Mouse (Mus musculus) forebrain, embryonic 16.5 days (tissue): Measurements from ENCODE around the gene Vps9d1. TPM values are rescaled to one million over a fixed set of nuclear protein-coding genes. Genes with fewer than 3 reads are reported as not detected.
A peak's percentile ranks its signal among the peaks of the same experiment; 100 is the strongest.
"Not testable (repeated sequence)": the region's sequence is repeated elsewhere in the genome, so short reads cannot be mapped to it uniquely, and the experiment has no call there.

Source experiments
- ATAC-seq: fragments of 200-750 bp; cut with Nextera tagmentation; 2 replicates; pipeline ENCODE4 v1.8.0; 2017; ENCODE audit warnings: mild to moderate bottlenecking, moderate library complexity
- H3K27ac ChIP-seq: fragments of 300-500 bp; sonication (generic); 2 replicates; pipeline ENCODE4 v1.5.1; 2014; ENCODE audit warnings: low read length, control low read depth
- H3K27me3 ChIP-seq: fragments of 300-500 bp; sonication (generic); replicated peaks from 2 replicates; pipeline ENCODE4 v1.6.1; 2014; ENCODE audit warnings: low read length; ENCODE audit not compliant: control insufficient read depth, insufficient read depth
- H3K36me3 ChIP-seq: fragments of 300-500 bp; sonication (generic); 2 replicates; pipeline ENCODE4 v1.6.1; 2014; ENCODE audit not compliant: control insufficient read depth, insufficient read depth
- H3K4me1 ChIP-seq: fragments of 300-500 bp; sonication (generic); replicated peaks from 2 replicates; pipeline ENCODE4 v1.6.1; 2014; ENCODE audit warnings: low read length; ENCODE audit not compliant: control insufficient read depth, insufficient read depth
- H3K4me2 ChIP-seq: fragments of 300-500 bp; sonication (generic); 2 replicates; pipeline ENCODE4 v1.6.1; 2014; ENCODE audit warnings: mild to moderate bottlenecking, low read length, control low read depth
- H3K4me3 ChIP-seq: fragments of 300-500 bp; sonication (generic); replicated peaks from 2 replicates; pipeline ENCODE4 v1.5.1; 2014; ENCODE audit warnings: mild to moderate bottlenecking, low read length, control low read depth
- H3K9ac ChIP-seq: fragments of 300-500 bp; sonication (generic); replicated peaks from 2 replicates; pipeline ENCODE4 v1.6.1; 2014; ENCODE audit warnings: low read depth, low read length, control low read depth
- H3K9me3 ChIP-seq: fragments of 300-500 bp; sonication (generic); 2 replicates; pipeline ENCODE4 v1.6.1; 2016; ENCODE audit warnings: low read length; ENCODE audit not compliant: control insufficient read depth
- whole genome bisulfite sequencing: fragments of 180-500 bp; shearing (Covaris S2); extraction: QIAGEN DNeasy Blood & Tissue Kit; methylation state at CpG from one replicate; pipeline ENCODE4 v1.1.7; 2014; 5-methylcytosine and 5-hydroxymethylcytosine counted together
- polyA plus RNA-seq: library from polyadenylated mRNA; unstranded; fragments of >200 nt; fragmentation: Nextera tagmentation; extraction: Ambion mirVana; gene quantifications from 2 replicates; pipeline ENCODE4 v1.2.1, GENCODE M21; 2015

Vps9d1 gene
- polyA plus RNA-seq, 1 experiment from 2014 or later: 60.5 TPM

GRCm38 (mm10) chr8:123212321-123213117 lies 41.6 kb downstream of the Vps9d1 start, which contains the start of the genes Chmp1a and Spata33:
Gene Chmp1a (minus strand): TSS chr8:123212763.
Gene Spata33 (plus strand): TSS chr8:123212832.
- Histone ChIP-seq H3K4me1 (peaks cover 15% of the 10 kb centered on the region), H3K4me2 (peak within 1 kb of the TSS; percentile 92), H3K4me3 (peak within 1 kb of the TSS; percentile 64), H3K27me3 (no peaks in the 10 kb centered on the region; the same call in 1 of the 2 replicates), H3K27ac (no peak within 1 kb of the TSS), H3K36me3 (peaks cover 3% of the 10 kb centered on the region), H3K9me3 (no peaks in the 10 kb centered on the region), H3K9ac (peak within 1 kb of the TSS; percentile 77)
- WGBS: under 1% methylated on average over 75 of the region's 76 CpGs
- peak; percentile 97 for ATAC-seq

DNA sequence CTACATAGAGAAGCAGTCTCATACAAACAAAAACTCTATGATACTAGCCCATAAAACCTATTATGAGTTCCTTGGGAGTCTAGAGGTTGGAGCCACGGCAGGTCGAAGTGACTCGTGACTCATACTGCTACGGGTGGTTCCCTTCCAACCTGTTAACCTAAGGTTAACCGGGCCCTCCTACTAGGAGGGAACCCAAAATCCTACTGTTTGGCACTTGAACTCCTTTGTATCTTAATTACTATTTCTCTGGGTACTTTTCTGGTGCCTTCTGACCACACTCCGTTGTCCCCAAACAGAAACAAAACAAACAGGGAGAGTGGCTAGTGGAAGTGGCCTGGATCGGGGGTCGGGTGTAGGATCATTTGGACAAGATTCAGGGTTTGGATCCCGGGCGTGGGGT lies 42.3 kb downstream of the Vps9d1 start:
- Histone ChIP-seq H3K9ac (peak overlapping the region; percentile 77), H3K27ac (no peak overlapping the region), H3K36me3 (peaks cover 9% of the 10 kb centered on the region), H3K4me1 (peaks cover 15% of the 10 kb centered on the region), H3K9me3 (no peaks in the 10 kb centered on the region), H3K4me2 (peak overlapping the region; percentile 92), H3K4me3 (peak overlapping the region; percentile 64), H3K27me3 (no peaks in the 10 kb centered on the region; the same call in 1 of the 2 replicates)
- no peak for ATAC-seq
- 54% methylated on average over 10 of the region's 10 CpGs for WGBS

GRCm38 (mm10) chr8:123203571-123203970 lies 50.6 kb downstream of the Vps9d1 start:
- H3K27me3 ChIP-seq: no peaks in the 10 kb centered on the region
- H3K4me3 ChIP-seq: no peak overlapping the region
- no peak overlapping the region for H3K27ac ChIP-seq
- no peaks in the 10 kb centered on the region for H3K9me3 ChIP-seq
- no peak for ATAC-seq
- H3K9ac ChIP-seq: no peak overlapping the region
- no peaks in the 10 kb centered on the region for H3K4me1 ChIP-seq
- H3K36me3 ChIP-seq: peaks cover 21% of the 10 kb centered on the region
- 83% methylated on average over 3 of the region's 3 CpGs for WGBS
- H3K4me2 ChIP-seq: no peak overlapping the region

DNA sequence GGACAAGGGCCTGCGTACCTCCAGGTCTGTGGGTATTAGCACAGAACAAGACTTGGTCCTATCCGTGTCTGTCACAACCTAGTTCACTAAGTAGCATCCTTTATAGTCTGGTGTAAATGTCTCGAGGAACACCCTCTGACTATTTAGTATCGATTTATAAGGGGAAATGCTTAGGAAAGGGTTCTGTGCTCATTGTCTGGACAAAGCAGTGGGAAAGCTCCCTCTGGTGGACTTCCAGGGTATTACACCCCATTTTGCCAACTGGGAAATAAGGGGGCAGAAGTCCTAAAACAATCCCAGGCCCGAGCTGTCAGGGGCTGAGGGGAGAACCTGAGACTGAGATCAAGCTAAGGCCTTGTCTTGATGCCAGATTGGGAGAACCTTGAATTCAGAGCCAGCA lies 51.9 kb downstream of the Vps9d1 start:
- no peak overlapping the region for H3K27ac ChIP-seq
- 24% methylated on average over 5 of the region's 5 CpGs for WGBS
- H3K9ac ChIP-seq: peak overlapping the region; percentile 46
- no peaks in the 10 kb centered on the region for H3K9me3 ChIP-seq
- no peak overlapping the region for H3K4me2 ChIP-seq
- H3K4me3 ChIP-seq: no peak overlapping the region
- H3K36me3 ChIP-seq: peaks cover 15% of the 10 kb centered on the region
- peak; percentile 49 for ATAC-seq
- H3K4me1 ChIP-seq: no peaks in the 10 kb centered on the region
- no peaks in the 10 kb centered on the region for H3K27me3 ChIP-seq

DNA sequence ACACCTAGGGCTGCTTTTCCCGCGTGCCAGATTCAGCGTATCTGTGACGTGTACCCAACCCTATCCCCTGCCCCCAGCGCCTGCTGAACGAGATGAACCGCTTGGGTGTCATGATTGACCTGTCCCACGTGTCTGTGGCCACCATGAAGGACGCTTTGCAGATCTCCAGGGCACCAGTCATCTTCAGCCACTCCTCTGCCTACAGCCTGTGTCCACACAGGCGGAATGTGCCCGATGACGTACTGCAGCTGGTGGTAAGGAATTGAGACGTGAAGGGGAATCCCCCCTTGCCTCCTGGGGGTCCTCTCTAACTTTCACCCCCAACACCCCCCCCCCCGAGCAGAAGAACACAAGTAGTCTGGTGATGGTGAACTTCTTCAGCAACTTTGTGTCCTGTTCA lies 54.3 kb downstream of the Vps9d1 start:
- WGBS: 77% methylated on average over 14 of the region's 14 CpGs
- Histone ChIP-seq H3K27me3 (no peaks in the 10 kb centered on the region), H3K9ac (no peak overlapping the region), H3K9me3 (no peaks in the 10 kb centered on the region), H3K4me3 (no peak overlapping the region), H3K4me1 (no peaks in the 10 kb centered on the region), H3K27ac (no peak overlapping the region), H3K4me2 (no peak overlapping the region), H3K36me3 (no peaks in the 10 kb centered on the region)
- ATAC-seq: no peak

- not testable (repeated sequence) for ATAC-seq, H3K9me3 ChIP-seq, H3K9ac ChIP-seq, H3K27me3 ChIP-seq, H3K36me3 ChIP-seq, H3K4me3 ChIP-seq, H3K27ac ChIP-seq, H3K4me1 ChIP-seq, H3K4me2 ChIP-seq
- WGBS: 80% methylated on average over 5 of the region's 5 CpGs
Observed at GRCm38 (mm10) chr8:123197016-123197415, 57.1 kb downstream of the Vps9d1 start.

DNA sequence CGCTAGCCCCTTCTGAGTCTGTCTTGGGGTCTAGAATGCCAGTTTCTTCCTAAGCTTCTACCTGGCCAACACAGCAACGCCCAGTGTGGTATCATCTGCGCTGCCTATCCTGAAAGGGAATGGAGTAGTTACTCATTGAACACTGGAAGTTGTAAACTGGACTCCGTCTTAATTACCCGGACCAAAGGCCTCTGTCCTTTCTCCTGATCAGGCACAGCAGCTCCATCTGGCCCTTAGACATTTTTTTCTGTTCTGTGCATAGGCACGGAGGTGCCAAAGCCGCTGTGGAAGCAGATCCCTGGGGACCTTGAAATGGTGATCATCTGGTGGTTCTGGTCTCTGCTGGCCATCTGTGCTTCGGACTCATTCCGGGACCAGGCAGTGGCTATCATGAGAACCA lies 60.4 kb downstream of the Vps9d1 start:
- H3K4me1 ChIP-seq: no peaks in the 10 kb centered on the region
- H3K4me3 ChIP-seq: no peak overlapping the region
- no peak overlapping the region for H3K27ac ChIP-seq
- H3K9me3 ChIP-seq: no peaks in the 10 kb centered on the region
- no peaks in the 10 kb centered on the region for H3K36me3 ChIP-seq
- no peak overlapping the region for H3K9ac ChIP-seq
- no peak overlapping the region for H3K4me2 ChIP-seq
- no peak for ATAC-seq
- WGBS: 89% methylated on average over 9 of the region's 9 CpGs
- no peaks in the 10 kb centered on the region for H3K27me3 ChIP-seq

Other genes with a start within 250 kb of the Vps9d1 start
- 30.3 and 33.6 TPM in 2 replicates for gene Ankrd11, start 212.1 kb downstream of the Vps9d1 start, polyA plus RNA-seq
- gene Spg7, start 191.4 kb downstream of the Vps9d1 start, polyA plus RNA-seq: 45.3 and 51.8 TPM in 2 replicates
- 777 and 810 TPM in 2 replicates for gene Rpl13, start 152.0 kb downstream of the Vps9d1 start, polyA plus RNA-seq
- gene Cpne7, start 137.0 kb downstream of the Vps9d1 start, polyA plus RNA-seq: 2.8 and 7.3 TPM in 2 replicates
- 0.33 and 0.82 TPM in 2 replicates for gene Sult5a1, start 96.0 kb downstream of the Vps9d1 start, polyA plus RNA-seq
- gene Dpep1, start 68.1 kb downstream of the Vps9d1 start, polyA plus RNA-seq: 0.14 and 0.18 TPM in 2 replicates
- gene Chmp1a, start 41.6 kb downstream of the Vps9d1 start, polyA plus RNA-seq: 238 and 248 TPM in 2 replicates
- 5.9 and 6.3 TPM in 2 replicates for gene Spata33, start 41.5 kb downstream of the Vps9d1 start, polyA plus RNA-seq
- gene Cdk10, start 29.5 kb downstream of the Vps9d1 start, polyA plus RNA-seq: 42.9 and 54.1 TPM in 2 replicates
- gene Spata2l, start 18.1 kb downstream of the Vps9d1 start, polyA plus RNA-seq: 5.8 and 7.8 TPM in 2 replicates
- gene Zfp276, start 153 bp downstream of the Vps9d1 start, polyA plus RNA-seq: 26.8 and 31.2 TPM in 2 replicates
- 12.8 and 14.8 TPM in 2 replicates for gene Fanca, start 64.2 kb upstream of the Vps9d1 start, polyA plus RNA-seq
- 31.8 and 33.4 TPM in 2 replicates for gene Spire2, start 78.4 kb upstream of the Vps9d1 start, polyA plus RNA-seq
- gene Tcf25, start 119.4 kb upstream of the Vps9d1 start, polyA plus RNA-seq: 283 and 303 TPM in 2 replicates
- gene Mc1r, start 152.8 kb upstream of the Vps9d1 start, polyA plus RNA-seq: 0.09 and 0.12 TPM in 2 replicates
- 1,828 and 2,004 TPM in 2 replicates for gene Tubb3, start 157.1 kb upstream of the Vps9d1 start, polyA plus RNA-seq
- gene Def8, start 169.2 kb upstream of the Vps9d1 start, polyA plus RNA-seq: 43.9 and 48.3 TPM in 2 replicates
- gene Afg3l1, start 223.6 kb upstream of the Vps9d1 start, polyA plus RNA-seq: 52.3 and 54.4 TPM in 2 replicates